Mouse (Mus musculus): ENCODE measurements around the gene Usp49. TPM values are rescaled to one million over a fixed set of nuclear protein-coding genes. Genes with fewer than 3 reads are reported as not detected.
A peak's percentile ranks its signal among the peaks of the same experiment; 100 is the strongest.

Usp49 gene
- polyA plus RNA-seq (2015; fragmentation: Nextera tagmentation; extraction: Ambion mirVana) = 4.2 and 4.3 TPM in 2 replicates

DNA sequence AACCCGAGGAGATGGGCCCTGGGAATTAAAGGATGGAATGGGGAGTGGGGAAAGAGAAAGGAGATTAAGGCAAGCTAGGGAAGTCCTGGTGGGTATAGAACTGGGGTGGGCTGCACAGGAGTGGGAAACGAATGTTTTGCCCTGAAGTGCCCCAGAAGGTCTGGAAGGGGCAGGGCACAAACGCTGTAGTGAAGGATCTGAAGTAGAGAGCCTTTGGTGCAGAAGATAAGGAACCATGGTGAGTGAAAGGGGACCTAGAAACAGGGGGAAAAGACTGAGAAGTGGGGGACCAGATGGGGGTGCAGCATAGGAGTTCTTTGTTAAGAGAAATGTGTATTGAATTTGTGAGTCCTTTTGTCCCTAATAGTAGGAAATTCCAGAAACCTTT lies at the start of gene Usp49:
Gene Usp49, plus strand, starts transcription at position 13 of the 388 bp plus-strand sequence.
- Histone ChIP-seq H3K36me3 (peaks cover 5% of the 10 kb centered on the region; the same call in 1 of the 2 replicates), H3K4me1 (peaks cover 32% of the 10 kb centered on the region), H3K27me3 (no peaks in the 10 kb centered on the region), H3K4me3 (peak within 1 kb of the TSS; percentile 63), H3K9ac (peak within 1 kb of the TSS; percentile 59), H3K4me2 (peak within 1 kb of the TSS; percentile 96), H3K27ac (peak within 1 kb of the TSS; percentile 89), H3K9me3 (no peaks in the 10 kb centered on the region)
- 1% methylated on average over 3 of the region's 3 CpGs for WGBS
- ATAC-seq (ENCODE audit: borderline replicate concordance, extremely low read depth, low FRiP score, low TSS enrichment) = no peak

DNA sequence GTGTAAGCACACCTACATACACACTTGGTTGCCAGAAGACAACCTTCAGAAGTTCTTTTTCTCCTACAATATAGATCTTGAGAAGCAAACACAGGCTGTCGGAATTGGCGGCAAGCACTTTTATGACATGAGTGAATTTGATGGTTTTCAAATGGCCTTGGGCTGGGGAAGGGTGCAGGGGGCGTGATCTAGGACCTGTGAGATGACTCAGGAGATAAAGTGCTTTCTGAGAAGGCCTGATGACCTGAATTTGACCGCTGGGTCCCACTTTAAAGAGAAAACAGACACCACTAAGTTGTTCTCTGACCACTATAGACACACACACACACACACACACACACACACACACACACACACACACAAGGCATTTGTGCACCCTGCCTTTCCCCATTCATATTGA lies 49.5 kb upstream of the Usp49 start:
- Histone ChIP-seq H3K9ac (no peak overlapping the region), H3K4me1 (no peaks in the 10 kb centered on the region), H3K4me3 (no peak overlapping the region), H3K27ac (no peak overlapping the region), H3K27me3 (no peaks in the 10 kb centered on the region), H3K9me3 (no peaks in the 10 kb centered on the region), H3K36me3 (no peaks in the 10 kb centered on the region), H3K4me2 (no peak overlapping the region)
- 82% methylated on average over 4 of the region's 4 CpGs for WGBS
- no peak for ATAC-seq (ENCODE audit: borderline replicate concordance, extremely low read depth, low FRiP score, low TSS enrichment)

- 82% methylated on average over 8 of the region's 8 CpGs for WGBS
- ATAC-seq (ENCODE audit: borderline replicate concordance, extremely low read depth, low FRiP score, low TSS enrichment) = no peak
- no peak overlapping the region for H3K4me3 ChIP-seq
- no peak overlapping the region for H3K4me2 ChIP-seq
- no peaks in the 10 kb centered on the region for H3K9me3 ChIP-seq
- no peaks in the 10 kb centered on the region for H3K27me3 ChIP-seq
- H3K4me1 ChIP-seq = peaks cover 7% of the 10 kb centered on the region; the same call in 1 of the 2 replicates
- no peak overlapping the region for H3K9ac ChIP-seq
- H3K27ac ChIP-seq = no peak overlapping the region
- no peaks in the 10 kb centered on the region for H3K36me3 ChIP-seq
These were observed 42.0 kb upstream of the Usp49 start for GRCm38 (mm10) chr17:47588517-47588916.

DNA sequence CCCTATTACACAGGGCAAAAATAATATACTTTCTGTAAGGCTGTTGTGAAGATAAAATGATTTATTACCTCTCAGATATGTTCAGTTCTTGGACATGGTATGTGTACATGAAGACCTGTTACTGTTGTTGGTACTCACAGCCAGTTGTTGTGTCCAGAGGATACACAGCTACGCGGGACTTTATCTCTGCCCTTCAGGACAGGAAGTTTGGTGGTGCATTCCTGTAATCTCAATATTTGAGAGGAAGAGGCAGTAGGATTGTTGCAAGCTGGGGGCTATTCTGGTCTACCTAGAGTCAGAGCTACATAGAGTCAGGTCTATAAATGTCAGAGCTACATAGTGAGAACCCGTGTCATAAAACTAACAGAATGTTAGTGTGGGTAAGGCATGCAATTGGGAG lies 39.4 kb upstream of the Usp49 start:
- ATAC-seq (ENCODE audit: borderline replicate concordance, extremely low read depth, low FRiP score, low TSS enrichment) = no peak
- H3K4me1 ChIP-seq = peaks cover 19% of the 10 kb centered on the region
- H3K36me3 ChIP-seq = no peaks in the 10 kb centered on the region
- no peaks in the 10 kb centered on the region for H3K9me3 ChIP-seq
- H3K9ac ChIP-seq = no peak overlapping the region
- H3K4me3 ChIP-seq = no peak overlapping the region
- no peaks in the 10 kb centered on the region for H3K27me3 ChIP-seq
- no peak overlapping the region for H3K27ac ChIP-seq
- WGBS = 68% methylated on average over 3 of the region's 3 CpGs
- H3K4me2 ChIP-seq = no peak overlapping the region

- Histone ChIP-seq H3K9me3 (no peaks in the 10 kb centered on the region), H3K36me3 (peaks cover 15% of the 10 kb centered on the region), H3K9ac (peak overlapping the region; percentile 91), H3K27ac (peak overlapping the region; percentile 96), H3K4me3 (peak overlapping the region; percentile 95), H3K4me1 (peaks cover 38% of the 10 kb centered on the region), H3K4me2 (peak overlapping the region; percentile 86), H3K27me3 (no peaks in the 10 kb centered on the region)
- WGBS = under 1% methylated on average over 63 of the region's 63 CpGs
- peak; percentile 91 for ATAC-seq (ENCODE audit: borderline replicate concordance, extremely low read depth, low FRiP score, low TSS enrichment)
These were observed 37.2 kb upstream of the Usp49 start for GRCm38 (mm10) chr17:47593215-47593853.

DNA sequence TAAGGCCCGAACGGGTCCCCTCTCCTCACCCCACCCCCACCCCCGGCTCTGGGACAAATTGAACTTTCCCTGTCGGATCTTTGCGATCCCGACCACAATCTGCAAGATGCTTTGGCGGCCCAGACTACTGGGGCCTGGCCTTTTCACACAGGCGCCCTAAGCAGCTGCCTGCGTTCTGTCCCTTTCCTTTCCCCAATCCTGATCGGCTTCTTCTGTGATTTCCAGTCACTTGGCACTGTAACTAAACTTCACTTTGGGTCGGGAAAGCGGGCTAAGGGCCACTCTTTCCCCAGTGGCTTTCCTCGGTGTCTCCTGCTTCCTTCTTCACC lies 36.7 kb upstream of the Usp49 start:
- WGBS = under 1% methylated on average over 13 of the region's 13 CpGs

GRCm38 (mm10) chr17:47594183-47594968 lies 36.1 kb upstream of the Usp49 start:
- H3K4me1 ChIP-seq = peaks cover 38% of the 10 kb centered on the region

More for the DNA sequence above, 36.7 kb upstream of the Usp49 start:
- Histone ChIP-seq H3K9me3 (no peaks in the 10 kb centered on the region), H3K27me3 (no peaks in the 10 kb centered on the region), H3K36me3 (peaks cover 20% of the 10 kb centered on the region), H3K27ac (peak overlapping the region; percentile 96), H3K4me3 (peak overlapping the region; percentile 95), H3K4me2 (peak overlapping the region; percentile 86), H3K4me1 (peaks cover 38% of the 10 kb centered on the region), H3K9ac (peak overlapping the region; percentile 91)
- no peak for ATAC-seq (ENCODE audit: borderline replicate concordance, extremely low read depth, low FRiP score, low TSS enrichment)

DNA sequence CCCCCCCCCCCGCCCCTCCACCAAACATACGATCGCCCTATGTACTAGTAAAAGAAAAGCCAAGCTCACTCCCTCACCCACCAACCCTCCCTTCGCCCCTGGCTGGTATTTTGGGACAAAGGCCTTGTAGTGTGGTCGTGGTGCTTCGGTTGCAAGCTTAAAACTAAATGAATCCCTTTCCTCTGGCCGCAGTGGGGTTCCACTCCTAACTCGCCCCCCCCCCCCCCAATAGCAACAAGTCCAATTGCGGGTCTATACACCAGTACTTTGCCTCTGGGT lies 35.6 kb upstream of the Usp49 start:
- H3K4me1 ChIP-seq = peaks cover 38% of the 10 kb centered on the region
- peak overlapping the region; percentile 91 for H3K9ac ChIP-seq
- peak overlapping the region; percentile 95 for H3K4me3 ChIP-seq
- no peaks in the 10 kb centered on the region for H3K9me3 ChIP-seq
- H3K4me2 ChIP-seq = peak overlapping the region; percentile 86
- no peaks in the 10 kb centered on the region for H3K27me3 ChIP-seq
- H3K36me3 ChIP-seq = peaks cover 30% of the 10 kb centered on the region
- 2% methylated on average over 9 of the region's 9 CpGs for WGBS
- ATAC-seq (ENCODE audit: borderline replicate concordance, extremely low read depth, low FRiP score, low TSS enrichment) = no peak
- peak overlapping the region; percentile 96 for H3K27ac ChIP-seq

More at GRCm38 (mm10) chr17:47594183-47594968, 36.1 kb upstream of the Usp49 start:
- ATAC-seq (ENCODE audit: borderline replicate concordance, extremely low read depth, low FRiP score, low TSS enrichment) = no peak
- peak overlapping the region; percentile 96 for H3K27ac ChIP-seq
- no peaks in the 10 kb centered on the region for H3K27me3 ChIP-seq
- WGBS = 0% methylated on average over 43 of the region's 43 CpGs
- H3K36me3 ChIP-seq = peaks cover 25% of the 10 kb centered on the region
- H3K9me3 ChIP-seq = no peaks in the 10 kb centered on the region
- H3K4me2 ChIP-seq = peak overlapping the region; percentile 86
- peak overlapping the region; percentile 95 for H3K4me3 ChIP-seq
- peak overlapping the region; percentile 91 for H3K9ac ChIP-seq

GRCm38 (mm10) chr17:47595248-47596161 lies 35.0 kb upstream of the Usp49 start:
- Histone ChIP-seq H3K27ac (peak overlapping the region; percentile 96), H3K9ac (peak overlapping the region; percentile 91), H3K4me1 (peaks cover 38% of the 10 kb centered on the region), H3K4me3 (peak overlapping the region; percentile 95), H3K27me3 (no peaks in the 10 kb centered on the region), H3K9me3 (no peaks in the 10 kb centered on the region), H3K4me2 (peak overlapping the region; percentile 86), H3K36me3 (peaks cover 36% of the 10 kb centered on the region)
- ATAC-seq (ENCODE audit: borderline replicate concordance, extremely low read depth, low FRiP score, low TSS enrichment) = peak; percentile 57
- WGBS = 1% methylated on average over 20 of the region's 21 CpGs

DNA sequence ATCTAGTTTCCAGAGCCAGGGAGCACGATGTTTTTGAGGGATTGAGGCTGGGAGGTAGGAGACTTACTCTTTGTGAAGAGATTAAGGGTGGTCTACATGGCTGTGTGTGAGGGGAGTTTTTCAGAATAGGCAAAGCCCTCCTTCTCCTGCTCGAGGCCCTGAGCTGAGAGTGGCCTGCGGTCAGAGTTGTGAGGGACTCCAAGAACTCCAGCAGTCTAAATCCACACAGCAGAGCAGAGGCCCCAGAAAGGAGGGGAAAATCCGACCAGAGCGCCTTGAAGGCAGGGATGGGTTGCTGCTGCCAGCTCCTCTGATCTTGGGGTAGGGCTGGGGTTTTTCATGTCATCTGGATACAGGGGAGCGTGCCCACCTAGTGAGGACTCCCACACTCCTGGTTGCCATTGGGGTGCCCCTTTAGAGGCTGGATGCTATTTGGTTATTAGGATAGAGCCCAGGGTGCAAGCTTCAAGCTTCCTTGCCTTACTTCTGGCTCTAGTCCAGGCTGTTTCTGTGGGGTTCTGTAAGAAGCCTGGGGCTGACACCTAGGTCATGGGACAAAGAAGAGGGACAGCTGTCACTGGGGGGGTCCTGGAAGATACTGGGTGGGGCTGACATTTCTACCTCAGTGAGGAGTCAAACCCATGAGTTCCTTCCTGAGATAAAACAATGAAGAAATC lies 34.2 kb upstream of the Usp49 start:
- Histone ChIP-seq H3K4me3 (peak overlapping the region; percentile 95), H3K9me3 (no peaks in the 10 kb centered on the region), H3K9ac (peak overlapping the region; percentile 91), H3K27ac (peak overlapping the region; percentile 96), H3K27me3 (no peaks in the 10 kb centered on the region), H3K4me1 (peaks cover 38% of the 10 kb centered on the region), H3K36me3 (peaks cover 42% of the 10 kb centered on the region), H3K4me2 (peak overlapping the region; percentile 86)
- no peak for ATAC-seq (ENCODE audit: borderline replicate concordance, extremely low read depth, low FRiP score, low TSS enrichment)
- 21% methylated on average over 6 of the region's 6 CpGs for whole genome bisulfite sequencing

- no peak for ATAC-seq (ENCODE audit: borderline replicate concordance, extremely low read depth, low FRiP score, low TSS enrichment)
- peaks cover 38% of the 10 kb centered on the region for H3K4me1 ChIP-seq
These were observed 33.7 kb upstream of the Usp49 start for GRCm38 (mm10) chr17:47596839-47597164.

More at GRCm38 (mm10) chr17:47596839-47597164, 33.7 kb upstream of the Usp49 start:
- Histone ChIP-seq H3K4me2 (peak overlapping the region; percentile 86), H3K27ac (peak overlapping the region; percentile 96), H3K27me3 (no peaks in the 10 kb centered on the region), H3K4me3 (peak overlapping the region; percentile 95), H3K9me3 (no peaks in the 10 kb centered on the region), H3K36me3 (peaks cover 47% of the 10 kb centered on the region), H3K9ac (peak overlapping the region; percentile 91)
- WGBS = 65% methylated on average over 5 of the region's 5 CpGs

Measured in lung, embryonic 15.5 days (tissue).